Mouse (Mus musculus) liver, embryonic 15.5 days (tissue): ENCODE results near the gene Kcnk4. TPM values are rescaled to one million over a fixed set of nuclear protein-coding genes. Genes with fewer than 3 reads are reported as not detected.
A peak's percentile ranks its signal among the peaks of the same experiment; 100 is the strongest.

Source experiments
- ATAC-seq: fragments of 200-750 bp; cut with Nextera tagmentation; 2 replicates; pipeline ENCODE4 v1.8.0; 2017; ENCODE audit warnings: moderate number of reproducible peaks, mild to moderate bottlenecking, moderate library complexity; ENCODE audit not compliant: insufficient read depth
- H3K27ac ChIP-seq: fragments of 300-500 bp; sonication (generic); replicated peaks from 2 replicates; pipeline ENCODE4 v1.5.1; 2015; ENCODE audit warnings: mild to moderate bottlenecking, inconsistent platforms
- H3K27me3 ChIP-seq: fragments of 300-500 bp; sonication (generic); 2 replicates; pipeline ENCODE4 v1.6.1; 2015; ENCODE audit warnings: mild to moderate bottlenecking, inconsistent platforms
- H3K36me3 ChIP-seq: fragments of 300-500 bp; sonication (generic); replicated peaks from 2 replicates; pipeline ENCODE4 v1.6.1; 2015; ENCODE audit warnings: moderate library complexity, mild to moderate bottlenecking, inconsistent platforms
- H3K4me1 ChIP-seq: fragments of 300-500 bp; sonication (generic); replicated peaks from 2 replicates; pipeline ENCODE4 v1.6.1; 2015; ENCODE audit warnings: inconsistent platforms
- H3K4me2 ChIP-seq: fragments of 300-500 bp; sonication (generic); 2 replicates; pipeline ENCODE4 v1.6.1; 2015; ENCODE audit warnings: moderate library complexity, mild to moderate bottlenecking, inconsistent platforms
- H3K4me3 ChIP-seq: fragments of 300-500 bp; sonication (generic); replicated peaks from 2 replicates; pipeline ENCODE4 v1.5.1; 2015; ENCODE audit warnings: mild to moderate bottlenecking, inconsistent platforms
- H3K9ac ChIP-seq: fragments of 300-500 bp; sonication (generic); 2 replicates; pipeline ENCODE4 v1.6.1; 2015; ENCODE audit warnings: moderate library complexity, mild to moderate bottlenecking, inconsistent platforms
- H3K9me3 ChIP-seq: fragments of 300-500 bp; sonication (generic); replicated peaks from 2 replicates; pipeline ENCODE4 v1.6.1; 2016; ENCODE audit warnings: inconsistent platforms
- WGBS: fragments of 180-500 bp; shearing (Covaris S2); methylation state at CpG from one replicate; pipeline ENCODE4 v1.1.7; 2015; ENCODE audit warnings: mixed read lengths; ENCODE audit not compliant: insufficient replicate concordance; 5-methylcytosine and 5-hydroxymethylcytosine counted together
- polyA plus RNA-seq: library from polyadenylated mRNA; unstranded; fragments of >200 nt; fragmentation: Nextera tagmentation; extraction: Ambion mirVana; gene quantifications from 2 replicates; pipeline ENCODE4 v1.2.1, GENCODE M21; 2015

Gene Kcnk4
- polyA plus RNA-seq, 1 experiment from 2014 or later, result 0.08 TPM

DNA sequence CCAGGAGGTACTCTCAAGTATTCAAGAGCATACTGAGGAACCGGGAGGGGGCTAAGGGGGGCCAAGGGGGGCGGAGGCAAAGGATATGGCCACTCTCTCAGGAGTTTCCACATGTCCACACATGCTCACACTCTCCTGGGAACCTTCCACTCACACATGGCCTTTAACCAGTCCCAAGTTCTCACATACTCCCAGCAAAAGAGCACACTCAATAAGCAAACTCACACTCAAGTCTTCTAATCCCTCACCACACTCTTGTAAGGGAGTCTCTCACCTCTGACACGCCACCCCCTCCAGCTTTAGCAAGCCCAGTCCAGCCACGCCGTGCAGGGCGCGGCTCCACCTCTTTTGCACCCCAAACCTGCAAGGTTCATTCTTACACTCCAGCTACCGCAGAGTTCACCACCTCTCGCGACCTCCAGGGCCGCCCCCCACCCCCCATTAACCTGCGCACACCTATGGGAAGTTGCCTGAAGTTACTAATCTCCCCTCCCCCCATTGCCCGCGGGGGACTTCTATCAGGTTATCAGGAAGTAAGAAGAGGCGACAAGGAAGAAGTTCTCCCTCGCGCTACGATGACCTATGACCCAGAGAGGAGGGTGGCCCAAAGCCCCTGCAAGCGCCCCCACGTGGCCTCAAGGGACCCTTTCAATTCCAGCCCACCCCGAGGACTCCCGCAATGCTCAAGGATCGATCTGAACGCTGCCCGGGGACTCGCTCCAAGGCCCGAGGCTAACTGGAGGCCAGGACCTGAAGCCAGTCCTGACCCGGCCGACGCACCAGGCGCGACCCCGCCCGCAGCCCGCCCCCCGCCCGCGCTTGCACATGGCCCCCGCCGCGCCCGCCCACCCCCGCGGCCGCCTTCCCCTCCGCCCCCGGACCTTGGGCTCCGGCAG is 13.3 kb downstream of the Kcnk4 start:
- H3K36me3 ChIP-seq, result no peaks in the 10 kb centered on the region
- under 1% methylated on average over 46 of the region's 48 CpGs for WGBS

GRCm38 (mm10) chr19:6919876-6920740 is 14.2 kb downstream of the Kcnk4 start:
- no peaks in the 10 kb centered on the region for H3K9me3 ChIP-seq
- H3K4me1 ChIP-seq, result peaks cover 65% of the 10 kb centered on the region
- peak overlapping the region; percentile 100 for H3K4me2 ChIP-seq
- no peak for ATAC-seq
- H3K9ac ChIP-seq, result peak overlapping the region; percentile 86
- 45% methylated on average over 8 of the region's 8 CpGs for WGBS
- peak overlapping the region; percentile 84 for H3K4me3 ChIP-seq
- no peaks in the 10 kb centered on the region for H3K36me3 ChIP-seq
- H3K27me3 ChIP-seq, result peaks cover 26% of the 10 kb centered on the region
- peak overlapping the region; percentile 88; the same call in 1 of the 2 replicates for H3K27ac ChIP-seq

More for the DNA sequence above, 13.3 kb downstream of the Kcnk4 start:
- no peaks in the 10 kb centered on the region for H3K9me3 ChIP-seq
- peak overlapping the region; percentile 88 for H3K27ac ChIP-seq
- peak overlapping the region; percentile 84 for H3K4me3 ChIP-seq
- H3K4me2 ChIP-seq, result peak overlapping the region; percentile 100
- peak; percentile 10; the same call in 1 of the 2 replicates for ATAC-seq
- peak overlapping the region; percentile 86 for H3K9ac ChIP-seq
- peaks cover 65% of the 10 kb centered on the region for H3K4me1 ChIP-seq
- peaks cover 35% of the 10 kb centered on the region for H3K27me3 ChIP-seq

DNA sequence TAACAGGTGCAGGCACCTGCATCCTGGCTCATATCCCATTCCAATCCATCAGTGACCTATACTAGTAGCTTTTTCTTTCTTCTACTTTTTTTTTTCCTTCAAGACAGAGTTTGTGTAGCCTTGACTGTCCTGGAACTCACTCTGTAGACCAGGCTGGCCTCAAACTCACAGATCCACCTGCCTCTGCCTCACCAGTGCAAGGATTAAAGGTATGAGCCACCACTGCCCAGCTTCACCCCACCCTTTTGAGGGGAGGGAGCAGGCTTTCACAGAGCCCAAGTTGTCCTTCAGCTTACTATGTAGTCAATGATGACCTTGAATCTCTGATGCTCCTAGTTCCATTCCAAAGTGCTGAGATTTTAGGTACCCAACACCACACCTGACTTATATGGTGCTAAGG is 14.9 kb downstream of the Kcnk4 start:
- no peak overlapping the region for H3K27ac ChIP-seq
- no peaks in the 10 kb centered on the region for H3K36me3 ChIP-seq
- ATAC-seq, result no peak
- H3K4me2 ChIP-seq, result no peak overlapping the region
- peaks cover 63% of the 10 kb centered on the region for H3K4me1 ChIP-seq
- no peaks in the 10 kb centered on the region for H3K9me3 ChIP-seq
- no peak overlapping the region for H3K4me3 ChIP-seq
- no peak overlapping the region for H3K9ac ChIP-seq
- H3K27me3 ChIP-seq, result peaks cover 20% of the 10 kb centered on the region

DNA sequence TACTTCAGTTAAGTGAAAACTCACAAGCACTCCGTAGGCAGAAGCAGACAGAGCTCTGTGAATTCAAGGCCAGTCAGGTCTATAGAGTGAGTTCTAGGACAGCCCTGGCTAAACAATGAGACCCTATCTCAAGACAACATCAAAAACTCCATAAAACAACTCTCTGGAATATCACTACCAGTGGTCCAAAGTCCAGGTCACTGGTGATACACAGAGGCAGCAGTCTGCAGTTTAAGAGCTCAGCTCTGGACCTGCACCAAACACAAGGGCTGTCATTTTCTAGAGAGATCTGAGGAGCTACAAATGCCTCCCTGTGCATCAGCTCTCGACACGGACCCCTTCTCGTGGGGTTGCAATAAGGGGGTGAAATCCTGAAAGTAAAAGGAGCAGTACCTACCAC is 16.0 kb downstream of the Kcnk4 start:
- Histone ChIP-seq H3K4me1 (peaks cover 66% of the 10 kb centered on the region), H3K9me3 (no peaks in the 10 kb centered on the region), H3K4me2 (no peak overlapping the region), H3K27ac (no peak overlapping the region), H3K27me3 (peaks cover 8% of the 10 kb centered on the region), H3K36me3 (peaks cover 8% of the 10 kb centered on the region), H3K4me3 (no peak overlapping the region), H3K9ac (no peak overlapping the region)
- ATAC-seq, result no peak
- WGBS, result 74% methylated on average over 4 of the region's 4 CpGs

DNA sequence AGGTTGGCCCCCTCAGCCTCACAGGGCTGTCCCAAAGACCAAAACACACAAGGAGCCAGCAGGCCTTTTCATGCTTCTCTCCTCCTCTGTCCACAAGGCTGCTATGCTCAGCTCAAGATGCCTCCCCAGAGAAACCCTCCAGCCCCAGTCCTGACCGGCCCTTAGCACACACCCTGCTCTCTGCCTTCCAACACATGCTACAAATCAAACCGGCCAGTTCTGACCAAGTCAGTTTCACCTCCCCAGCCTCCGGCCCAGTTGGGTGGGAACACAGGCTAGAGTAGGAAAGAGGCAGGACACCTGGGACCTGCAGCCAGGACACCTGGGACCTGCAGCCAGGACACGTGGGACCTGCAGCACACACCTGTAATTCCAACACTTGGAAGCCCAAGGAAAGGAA is 17.8 kb downstream of the Kcnk4 start:
- no peaks in the 10 kb centered on the region for H3K27me3 ChIP-seq
- no peak for ATAC-seq
- no peak overlapping the region for H3K27ac ChIP-seq
- H3K9me3 ChIP-seq, result no peaks in the 10 kb centered on the region
- H3K9ac ChIP-seq, result no peak overlapping the region
- H3K4me1 ChIP-seq, result peaks cover 54% of the 10 kb centered on the region
- H3K4me2 ChIP-seq, result no peak overlapping the region
- no peak overlapping the region for H3K4me3 ChIP-seq
- WGBS, result 71% methylated on average over 4 of the region's 4 CpGs
- peaks cover 26% of the 10 kb centered on the region for H3K36me3 ChIP-seq

DNA sequence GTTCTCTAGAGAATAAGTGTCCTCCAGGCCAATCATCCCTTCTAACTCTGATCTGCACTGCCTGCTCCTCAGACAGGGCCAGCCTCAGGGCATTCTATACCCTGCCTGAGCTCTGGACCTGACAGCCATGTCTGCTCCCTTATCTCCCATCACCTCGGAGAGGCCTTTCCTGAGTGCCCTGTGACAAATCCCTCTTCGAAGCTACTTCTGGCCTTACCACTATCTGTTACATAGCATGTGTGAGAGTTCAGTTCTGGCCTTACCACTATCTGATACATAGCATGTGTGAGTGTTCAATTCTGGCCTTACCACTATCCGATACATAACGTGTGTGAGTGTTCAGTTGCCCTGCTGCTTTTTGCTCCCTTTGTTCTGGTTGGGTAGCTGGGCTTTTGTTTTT is 19.0 kb downstream of the Kcnk4 start:
- Histone ChIP-seq H3K36me3 (peaks cover 32% of the 10 kb centered on the region), H3K27ac (peak overlapping the region; percentile 46; the same call in 1 of the 2 replicates), H3K4me1 (peaks cover 49% of the 10 kb centered on the region), H3K9ac (no peak overlapping the region), H3K4me2 (no peak overlapping the region), H3K4me3 (no peak overlapping the region), H3K27me3 (no peaks in the 10 kb centered on the region), H3K9me3 (no peaks in the 10 kb centered on the region)
- WGBS, result 19% methylated on average over 4 of the region's 4 CpGs
- peak; percentile 43 for ATAC-seq

DNA sequence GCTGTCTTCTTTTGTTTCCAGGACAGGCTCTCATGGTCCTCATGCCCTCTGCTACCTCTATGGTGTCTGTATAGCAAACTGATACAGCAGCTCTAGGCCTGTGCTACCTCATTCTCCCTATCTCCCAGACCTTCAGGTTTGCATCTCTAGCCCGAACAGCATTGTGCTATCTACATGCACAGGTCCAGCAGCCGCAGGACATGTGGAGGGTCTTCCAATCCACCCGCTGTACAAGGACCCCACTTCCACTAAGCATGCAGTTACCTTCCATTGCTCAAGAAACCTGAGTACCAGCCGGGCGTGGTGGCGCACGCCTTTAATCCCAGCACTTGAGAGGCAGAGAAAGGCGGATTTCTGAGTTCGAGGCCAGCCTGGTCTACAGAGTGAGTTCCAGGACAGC is 19.8 kb downstream of the Kcnk4 start:
- no peak overlapping the region for H3K9ac ChIP-seq
- ATAC-seq, result no peak
- peaks cover 32% of the 10 kb centered on the region for H3K36me3 ChIP-seq
- H3K27me3 ChIP-seq, result no peaks in the 10 kb centered on the region
- H3K9me3 ChIP-seq, result no peaks in the 10 kb centered on the region
- H3K4me2 ChIP-seq, result no peak overlapping the region
- peaks cover 43% of the 10 kb centered on the region for H3K4me1 ChIP-seq
- WGBS, result 77% methylated on average over 9 of the region's 9 CpGs
- H3K4me3 ChIP-seq, result no peak overlapping the region
- H3K27ac ChIP-seq, result no peak overlapping the region

- H3K27me3 ChIP-seq, result no peaks in the 10 kb centered on the region
- no peak for ATAC-seq
- H3K4me3 ChIP-seq, result no peak overlapping the region
- H3K4me2 ChIP-seq, result no peak overlapping the region
- peaks cover 32% of the 10 kb centered on the region for H3K36me3 ChIP-seq
- WGBS, result 83% methylated on average over 11 of the region's 11 CpGs
- H3K9me3 ChIP-seq, result no peaks in the 10 kb centered on the region
- no peak overlapping the region for H3K27ac ChIP-seq
- H3K9ac ChIP-seq, result no peak overlapping the region
- peaks cover 48% of the 10 kb centered on the region for H3K4me1 ChIP-seq
Observed at GRCm38 (mm10) chr19:6913991-6914390, 20.3 kb downstream of the Kcnk4 start.

- Histone ChIP-seq H3K4me1 (peaks cover 52% of the 10 kb centered on the region), H3K9me3 (no peaks in the 10 kb centered on the region), H3K36me3 (peaks cover 32% of the 10 kb centered on the region), H3K27me3 (no peaks in the 10 kb centered on the region), H3K9ac (no peak overlapping the region), H3K27ac (no peak overlapping the region), H3K4me2 (no peak overlapping the region), H3K4me3 (no peak overlapping the region)
- ATAC-seq, result no peak
- WGBS, result 60% methylated on average over 6 of the region's 6 CpGs
Observed at GRCm38 (mm10) chr19:6913036-6913435, 21.3 kb downstream of the Kcnk4 start.

DNA sequence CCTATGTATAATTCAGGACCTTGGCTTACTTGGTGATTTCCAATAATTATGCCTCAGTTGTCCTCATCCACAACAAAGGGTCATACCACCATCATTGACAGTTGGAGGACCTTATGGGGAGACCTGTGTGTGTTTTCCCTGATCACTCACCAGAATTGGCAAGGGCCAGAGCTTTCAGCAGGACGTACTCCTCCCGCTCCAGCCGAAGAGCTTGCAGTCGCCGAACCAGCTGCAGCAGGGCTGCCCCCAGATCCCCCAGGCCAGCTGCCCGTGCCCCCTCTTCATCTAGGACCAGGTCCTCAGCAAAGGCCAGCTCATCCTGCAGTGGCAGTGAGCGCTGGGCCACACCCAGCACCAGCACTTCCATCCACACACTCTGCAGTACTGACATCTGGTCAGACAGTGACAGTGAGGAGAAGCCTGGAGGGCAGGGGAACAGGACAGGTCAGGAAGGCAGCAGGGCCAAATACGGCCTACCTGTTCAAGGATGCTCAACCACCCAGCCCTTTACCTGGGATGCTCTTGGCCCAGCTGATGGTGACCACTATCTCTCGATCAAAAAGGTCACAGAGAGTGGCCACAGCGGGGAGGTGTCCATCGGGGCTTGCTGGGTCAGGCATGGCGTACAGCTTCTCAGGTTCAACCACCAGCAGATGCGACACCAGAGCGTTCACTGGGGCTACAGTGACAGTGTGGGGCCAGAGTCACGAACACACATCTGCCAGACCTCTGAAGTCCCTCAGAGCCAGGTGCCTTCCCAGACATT is 21.9 kb downstream of the Kcnk4 start:
- H3K4me3 ChIP-seq, result no peak overlapping the region
- H3K36me3 ChIP-seq, result peaks cover 36% of the 10 kb centered on the region
- no peak overlapping the region for H3K9ac ChIP-seq
- no peaks in the 10 kb centered on the region for H3K27me3 ChIP-seq
- ATAC-seq, result no peak
- no peaks in the 10 kb centered on the region for H3K9me3 ChIP-seq
- peaks cover 58% of the 10 kb centered on the region for H3K4me1 ChIP-seq
- no peak overlapping the region for H3K27ac ChIP-seq
- 79% methylated on average over 15 of the region's 15 CpGs for WGBS
- H3K4me2 ChIP-seq, result no peak overlapping the region
